Mouse (Mus musculus) liver, embryonic 16.5 days (tissue): Measurements from ENCODE around the gene Axin1. TPM values are rescaled to one million over a fixed set of nuclear protein-coding genes. Genes with fewer than 3 reads are reported as not detected.
"Not testable (repeated sequence)": the region's sequence is repeated elsewhere in the genome, so short reads cannot be mapped to it uniquely, and the experiment has no call there.

ENCODE experiments used
- ATAC-seq: fragments of 200-750 bp; cut with Nextera tagmentation; 2 replicates; pipeline ENCODE4 v1.8.0; 2017; ENCODE audit warnings: low read depth, mild to moderate bottlenecking, moderate number of reproducible peaks, moderate library complexity
- H3K27ac ChIP-seq: fragments of 300-500 bp; sonication (generic); 2 replicates; pipeline ENCODE4 v1.5.1; 2014; ENCODE audit warnings: mild to moderate bottlenecking, low read length
- H3K27me3 ChIP-seq: fragments of 300-500 bp; sonication (generic); 2 replicates; pipeline ENCODE4 v1.6.1; 2014; ENCODE audit warnings: low read depth, low read length, mixed read lengths; ENCODE audit not compliant: control insufficient read depth, insufficient read depth
- H3K36me3 ChIP-seq: fragments of 300-500 bp; sonication (generic); 2 replicates; pipeline ENCODE4 v1.6.1; 2014; ENCODE audit warnings: mild to moderate bottlenecking; ENCODE audit not compliant: control insufficient read depth, insufficient read depth
- H3K4me1 ChIP-seq: fragments of 300-500 bp; sonication (generic); 2 replicates; pipeline ENCODE4 v1.6.1; 2014; ENCODE audit warnings: low read depth, low read length, mixed read lengths; ENCODE audit not compliant: control insufficient read depth
- H3K4me2 ChIP-seq: fragments of 300-500 bp; sonication (generic); 2 replicates; pipeline ENCODE4 v1.6.1; 2014; ENCODE audit warnings: low read depth, low read length, mixed read lengths
- H3K4me3 ChIP-seq: fragments of 300-500 bp; sonication (generic); 2 replicates; pipeline ENCODE4 v1.5.1; 2014; ENCODE audit warnings: low read depth, mild to moderate bottlenecking, low read length
- H3K9ac ChIP-seq: fragments of 300-500 bp; sonication (generic); 2 replicates; pipeline ENCODE4 v1.6.1; 2014; ENCODE audit warnings: low read depth, low read length
- H3K9me3 ChIP-seq: fragments of 300-500 bp; sonication (generic); replicated peaks from 2 replicates; pipeline ENCODE4 v1.6.1; 2016; ENCODE audit warnings: low read length; ENCODE audit not compliant: control insufficient read depth
- WGBS: fragments of 180-500 bp; shearing (Covaris S2); extraction: QIAGEN DNeasy Blood & Tissue Kit; methylation state at CpG from one replicate; pipeline ENCODE4 v1.1.7; 2014; ENCODE audit not compliant: insufficient replicate concordance; 5-methylcytosine and 5-hydroxymethylcytosine counted together
- polyA plus RNA-seq: library from polyadenylated mRNA; unstranded; fragments of >200 nt; fragmentation: Nextera tagmentation; extraction: Ambion mirVana; gene quantifications from 2 replicates; pipeline ENCODE4 v1.2.1, GENCODE M21; 2015

Axin1 gene
- polyA plus RNA-seq: 2.3 and 2.6 TPM in 2 replicates

GRCm38 (mm10) chr17:26138239-26138836 is at the start of gene Axin1:
TSS of gene Axin1 (plus strand) at chr17:26138688.
- Histone ChIP-seq H3K4me2 (peak within 1 kb of the TSS; percentile 97), H3K9ac (peak within 1 kb of the TSS; percentile 93), H3K4me3 (peak within 1 kb of the TSS; percentile 94), H3K27ac (peak within 1 kb of the TSS; percentile 86), H3K27me3 (no peaks in the 10 kb centered on the region), H3K36me3 (peaks cover 6% of the 10 kb centered on the region; the same call in 1 of the 2 replicates), H3K4me1 (peaks cover 19% of the 10 kb centered on the region), H3K9me3 (no peaks in the 10 kb centered on the region)
- under 1% methylated on average over 42 of the region's 42 CpGs for WGBS
- ATAC-seq: peak; percentile 93

- ATAC-seq: peak; percentile 91
- Histone ChIP-seq H3K9me3 (no peaks in the 10 kb centered on the region), H3K27ac (peak within 1 kb of the TSS; percentile 78), H3K4me1 (peaks cover 12% of the 10 kb centered on the region), H3K4me3 (peak within 1 kb of the TSS; percentile 67), H3K27me3 (no peaks in the 10 kb centered on the region), H3K4me2 (peak within 1 kb of the TSS; percentile 76), H3K9ac (peak within 1 kb of the TSS; percentile 61), H3K36me3 (no peaks in the 10 kb centered on the region)
- WGBS: 3% methylated on average over 32 of the region's 32 CpGs
These were observed 48.4 kb upstream of the Axin1 start, which contains the start of gene Decr2 for GRCm38 (mm10) chr17:26089905-26090632. TSS of gene Decr2 (minus strand) at chr17:26090337.

- Histone ChIP-seq H3K4me2 (peak overlapping the region; percentile 91), H3K27me3 (no peaks in the 10 kb centered on the region), H3K9me3 (no peaks in the 10 kb centered on the region), H3K4me1 (peaks cover 19% of the 10 kb centered on the region), H3K27ac (peak overlapping the region; percentile 21; the same call in 1 of the 2 replicates), H3K4me3 (peak overlapping the region; percentile 69), H3K9ac (peak overlapping the region; percentile 65), H3K36me3 (no peaks in the 10 kb centered on the region)
- ATAC-seq: no peak
- WGBS: 28% methylated on average over 9 of the region's 9 CpGs
These were observed 43.9 kb upstream of the Axin1 start for GRCm38 (mm10) chr17:26094531-26095110.

- Histone ChIP-seq H3K27me3 (no peaks in the 10 kb centered on the region), H3K9me3 (no peaks in the 10 kb centered on the region), H3K4me1 (peaks cover 19% of the 10 kb centered on the region), H3K4me2 (peak within 1 kb of the TSS; percentile 91), H3K27ac (peak within 1 kb of the TSS; percentile 21), H3K4me3 (peak within 1 kb of the TSS; percentile 69), H3K9ac (peak within 1 kb of the TSS; percentile 65), H3K36me3 (no peaks in the 10 kb centered on the region)
- ATAC-seq: peak; percentile 84
- WGBS: 2% methylated on average over 47 of the region's 47 CpGs
These were observed 43.3 kb upstream of the Axin1 start, which contains the start of gene Nme4 for GRCm38 (mm10) chr17:26095121-26095740. TSS of gene Nme4 (minus strand) at chr17:26095602.

- Histone ChIP-seq H3K9me3 (no peaks in the 10 kb centered on the region), H3K4me2 (no peak overlapping the region), H3K4me1 (peaks cover 19% of the 10 kb centered on the region), H3K36me3 (no peaks in the 10 kb centered on the region), H3K4me3 (no peak overlapping the region), H3K27ac (no peak overlapping the region), H3K27me3 (no peaks in the 10 kb centered on the region), H3K9ac (no peak overlapping the region)
- ATAC-seq: no peak
- 64% methylated on average over 7 of the region's 7 CpGs for WGBS
These were observed 40.0 kb upstream of the Axin1 start for GRCm38 (mm10) chr17:26098461-26098860.

- H3K4me3 ChIP-seq, H3K36me3 ChIP-seq, H3K9me3 ChIP-seq, H3K4me2 ChIP-seq, H3K27me3 ChIP-seq, H3K9ac ChIP-seq, ATAC-seq, H3K27ac ChIP-seq: not testable (repeated sequence)
- H3K4me1 ChIP-seq: peaks cover 15% of the 10 kb centered on the region
- 43% methylated on average over 3 of the region's 3 CpGs for WGBS
These were observed 39.2 kb upstream of the Axin1 start for GRCm38 (mm10) chr17:26099316-26099715.

- no peak overlapping the region for H3K4me3 ChIP-seq
- H3K4me1 ChIP-seq: peaks cover 6% of the 10 kb centered on the region
- H3K36me3 ChIP-seq: no peaks in the 10 kb centered on the region
- H3K27ac ChIP-seq: no peak overlapping the region
- H3K4me2 ChIP-seq: no peak overlapping the region
- no peak for ATAC-seq
- WGBS: 42% methylated on average over 2 of the region's 2 CpGs
- H3K9ac ChIP-seq: no peak overlapping the region
- no peaks in the 10 kb centered on the region for H3K9me3 ChIP-seq
- no peaks in the 10 kb centered on the region for H3K27me3 ChIP-seq
These were observed 38.3 kb upstream of the Axin1 start for GRCm38 (mm10) chr17:26100166-26100565.

GRCm38 (mm10) chr17:26101478-26101877 is 37.0 kb upstream of the Axin1 start:
- Histone ChIP-seq H3K9ac (no peak overlapping the region), H3K36me3 (no peaks in the 10 kb centered on the region), H3K4me2 (no peak overlapping the region), H3K27ac (no peak overlapping the region), H3K4me1 (no peaks in the 10 kb centered on the region), H3K9me3 (no peaks in the 10 kb centered on the region), H3K4me3 (no peak overlapping the region), H3K27me3 (no peaks in the 10 kb centered on the region)
- ATAC-seq: peak; percentile 69; the same call in 1 of the 2 replicates
- 54% methylated on average over 3 of the region's 4 CpGs for WGBS
